Mouse (Mus musculus) cerebellum, adult 2 months (tissue): ENCODE data around the gene Atxn7l1. TPM values are rescaled to one million over a fixed set of nuclear protein-coding genes. Genes with fewer than 3 reads are reported as not detected.

Experiments used
- DNase-seq, 2 experiments: peaks; one replicate each; pipeline ENCODE4 v3.0.0; 2021
- H3K27ac ChIP-seq: fragments of 200-500 bp; 2 replicates; pipeline ENCODE4 v1.5.1; 2012; ENCODE audit warnings: low read length, control low read depth, inconsistent platforms; ENCODE audit not compliant: insufficient read depth
- H3K27me3 ChIP-seq: fragments of 200-500 bp; 2 replicates; pipeline ENCODE4 v1.6.1; 2012; ENCODE audit warnings: inconsistent platforms, mild to moderate bottlenecking, low read length, moderate library complexity; ENCODE audit not compliant: control insufficient read depth, insufficient read depth
- H3K4me1 ChIP-seq: fragments of 200-500 bp; 2 replicates; pipeline ENCODE4 v1.6.1; 2011; ENCODE audit warnings: low read length; ENCODE audit not compliant: control insufficient read depth, insufficient read depth
- H3K4me3 ChIP-seq: fragments of 200-500 bp; replicated peaks from 2 replicates; pipeline ENCODE3; 2011; ENCODE audit warnings: mild to moderate bottlenecking, low read depth, low read length, control low read depth; ENCODE audit not compliant: insufficient read depth
- CTCF ChIP-seq: fragments of 200-500 bp; IDR thresholded peaks from 2 replicates; pipeline ENCODE4 v1.5.1; 2011; ENCODE audit warnings: low read depth, mild to moderate bottlenecking, control low read depth, low read length, moderate library complexity, borderline replicate concordance; ENCODE audit not compliant: insufficient read depth
- POLR2A ChIP-seq: fragments of 200-500 bp; IDR thresholded peaks from 2 replicates; pipeline ENCODE4 v1.6.1; 2011; ENCODE audit warnings: low read length, control low read depth, borderline replicate concordance; ENCODE audit not compliant: insufficient read depth
- WGBS: fragments of 180-500 bp; shearing (Covaris S2); methylation state at CpG from one replicate; pipeline ENCODE4 v1.1.7; 2018; 5-methylcytosine and 5-hydroxymethylcytosine counted together
- polyA plus RNA-seq: library from polyadenylated mRNA; depleted of rRNA; stranded (reverse); fragments of >200 nt; gene quantifications from 2 replicates; pipeline ENCODE4 v1.2.3, GENCODE M21; 2012

Gene Atxn7l1
- polyA plus RNA-seq, 1 experiment, result 38.7 TPM

DNA sequence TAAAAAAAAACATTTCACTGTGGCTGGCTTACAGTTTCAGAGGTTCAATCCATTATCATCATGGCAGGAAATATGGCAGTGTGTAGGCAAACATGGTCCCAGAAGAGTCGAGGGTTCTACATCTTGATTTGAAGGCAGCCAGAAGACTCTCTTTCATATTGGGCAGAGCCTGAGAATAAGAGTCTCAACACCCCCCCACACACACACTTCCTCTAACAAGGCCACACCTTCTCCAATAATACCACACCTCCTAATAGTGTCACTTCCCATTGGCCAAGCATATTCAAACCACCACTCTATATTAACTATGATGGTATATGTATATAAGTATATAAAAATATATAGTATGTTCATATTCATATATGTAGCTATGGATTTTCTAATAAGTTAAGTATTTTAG lies 9.6 kb upstream of the Atxn7l1 start:
- no peaks in the 10 kb centered on the region for H3K27me3 ChIP-seq
- no peaks in the 10 kb centered on the region for H3K4me1 ChIP-seq
- H3K4me3 ChIP-seq, result no peak overlapping the region
- TF ChIP-seq CTCF (no peak), POLR2A (no peak)
- H3K27ac ChIP-seq, result no peak overlapping the region
- no peak for DNase-seq
- 94% methylated on average over 1 of the region's 1 CpGs for WGBS

DNA sequence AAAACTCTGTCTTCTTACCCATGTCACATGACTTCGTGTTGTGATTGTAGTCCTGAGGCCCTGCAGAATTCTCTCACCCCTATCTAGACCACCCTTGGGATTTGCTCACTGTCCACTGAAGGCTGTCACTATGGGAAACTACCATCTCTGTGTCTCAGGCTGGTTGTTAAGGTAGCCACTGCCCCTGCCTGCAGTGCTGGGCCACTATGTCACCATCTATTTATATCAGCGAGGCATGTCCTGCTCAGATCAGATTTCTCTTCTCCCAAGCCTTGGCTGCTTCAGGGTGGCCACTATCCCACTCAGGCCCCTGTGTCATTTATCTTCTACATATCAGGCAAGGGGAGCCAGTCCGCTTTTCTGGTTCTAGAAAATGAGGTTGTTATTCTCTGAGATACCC lies 8.4 kb upstream of the Atxn7l1 start:
- TF ChIP-seq POLR2A (no peak), CTCF (no peak)
- no peaks in the 10 kb centered on the region for H3K4me1 ChIP-seq
- H3K4me3 ChIP-seq, result no peak overlapping the region
- DNase-seq, result no peak
- H3K27me3 ChIP-seq, result no peaks in the 10 kb centered on the region
- WGBS, result 92% methylated on average over 3 of the region's 3 CpGs
- H3K27ac ChIP-seq, result no peak overlapping the region

DNA sequence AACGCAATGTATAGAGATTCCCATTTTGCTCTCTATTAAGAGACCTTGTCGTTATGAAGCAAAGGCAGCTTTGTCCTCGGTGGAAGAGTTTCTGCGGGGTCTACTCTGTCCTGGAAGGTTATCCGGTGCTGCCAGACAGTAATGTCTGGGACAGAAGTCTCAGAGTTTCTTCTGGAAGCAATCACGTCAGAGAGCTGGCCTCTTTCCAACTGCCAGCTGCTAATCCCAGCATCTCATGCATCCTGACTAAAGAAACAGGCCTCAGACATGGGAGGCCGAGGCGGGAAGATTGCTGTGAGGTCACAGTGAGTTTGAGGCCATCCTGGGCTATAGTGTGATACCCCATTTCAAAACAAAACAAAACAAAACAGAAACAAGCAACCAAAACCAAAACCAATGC lies 3.0 kb upstream of the Atxn7l1 start:
- Histone ChIP-seq H3K27me3 (no peaks in the 10 kb centered on the region), H3K4me3 (no peak overlapping the region), H3K4me1 (peaks cover 9% of the 10 kb centered on the region), H3K27ac (no peak overlapping the region)
- DNase-seq, result no peak
- WGBS, result 70% methylated on average over 8 of the region's 8 CpGs
- TF ChIP-seq CTCF, result no peak
- TF ChIP-seq POLR2A, result no peak

GRCm38 (mm10) chr12:33146622-33147433 lies 665 bp upstream of the Atxn7l1 start:
- Histone ChIP-seq H3K27me3 (no peaks in the 10 kb centered on the region), H3K4me3 (peak overlapping the region; percentile 57), H3K4me1 (peaks cover 9% of the 10 kb centered on the region), H3K27ac (no peak overlapping the region)
- TF ChIP-seq CTCF (no peak), POLR2A (no peak)
- no peak for DNase-seq
- WGBS, result 9% methylated on average over 29 of the region's 29 CpGs

DNA sequence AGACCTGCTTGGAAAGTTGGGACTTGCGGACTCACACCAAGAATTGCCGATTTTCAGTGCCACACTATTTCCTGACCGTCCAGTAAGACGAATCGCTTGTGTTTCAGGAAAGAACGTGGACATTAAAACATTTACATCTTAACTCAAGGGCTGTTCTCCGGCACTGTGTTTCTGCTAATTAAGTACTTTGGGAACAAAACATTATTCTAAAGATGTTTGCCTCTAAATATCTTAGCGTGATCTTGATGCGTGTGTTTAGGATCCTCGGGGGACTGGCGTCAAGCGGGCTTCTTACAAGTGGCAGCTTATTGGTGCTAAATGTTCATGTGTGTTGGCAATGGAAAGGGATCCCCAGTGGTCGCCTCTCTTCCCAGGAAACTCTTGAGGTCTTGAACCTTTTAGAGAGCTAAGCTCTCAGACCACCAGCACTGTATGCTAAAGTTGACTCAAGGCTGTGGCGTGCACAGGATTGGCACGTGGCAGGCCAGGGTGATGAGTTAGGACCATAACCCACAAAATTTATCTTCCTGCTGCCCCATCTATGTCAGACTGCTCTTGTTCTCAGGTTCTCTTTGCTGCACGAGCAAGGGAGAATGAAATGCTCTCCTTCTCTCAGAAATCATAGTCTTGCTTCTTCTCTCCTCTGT lies 2.2 kb downstream of the Atxn7l1 start:
- TF ChIP-seq POLR2A, result no peak
- TF ChIP-seq CTCF, result no peak
- Histone ChIP-seq H3K4me3 (no peak overlapping the region), H3K4me1 (peaks cover 14% of the 10 kb centered on the region), H3K27ac (no peak overlapping the region), H3K27me3 (no peaks in the 10 kb centered on the region)
- no peak for DNase-seq
- 96% methylated on average over 16 of the region's 16 CpGs for WGBS

GRCm38 (mm10) chr12:33153131-33153530 lies 5.6 kb downstream of the Atxn7l1 start:
- H3K27ac ChIP-seq, result no peak overlapping the region
- TF ChIP-seq POLR2A (no peak), CTCF (no peak)
- WGBS, result 86% methylated on average over 7 of the region's 7 CpGs
- H3K4me3 ChIP-seq, result no peak overlapping the region
- H3K27me3 ChIP-seq, result no peaks in the 10 kb centered on the region
- no peak for DNase-seq
- H3K4me1 ChIP-seq, result peaks cover 12% of the 10 kb centered on the region

DNA sequence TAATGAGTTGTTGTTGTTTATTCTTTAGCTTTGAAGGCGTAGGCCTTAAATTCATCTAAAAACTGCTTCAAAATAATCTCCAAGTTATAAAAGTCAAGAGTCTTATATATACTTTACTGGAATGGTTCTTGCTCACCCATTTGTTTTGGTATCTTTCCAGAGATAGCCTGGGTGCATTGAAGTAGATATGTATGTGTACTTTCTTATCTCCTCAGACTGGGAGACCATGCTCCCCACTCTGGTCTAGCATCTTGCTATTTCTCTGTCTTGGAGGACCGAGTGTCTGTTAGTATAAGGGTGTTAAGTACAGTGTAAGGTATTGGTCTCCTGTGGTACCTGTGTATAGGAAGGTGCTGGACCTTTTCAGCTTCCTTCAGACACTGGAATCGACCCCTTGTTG lies 6.4 kb downstream of the Atxn7l1 start:
- Histone ChIP-seq H3K4me1 (peaks cover 8% of the 10 kb centered on the region), H3K27me3 (no peaks in the 10 kb centered on the region), H3K4me3 (no peak overlapping the region), H3K27ac (no peak overlapping the region)
- 91% methylated on average over 3 of the region's 3 CpGs for WGBS
- no peak for TF ChIP-seq CTCF
- TF ChIP-seq POLR2A, result no peak
- DNase-seq, result no peak

GRCm38 (mm10) chr12:33154732-33155131 lies 7.2 kb downstream of the Atxn7l1 start:
- no peak overlapping the region for H3K4me3 ChIP-seq
- H3K4me1 ChIP-seq, result peaks cover 5% of the 10 kb centered on the region
- H3K27ac ChIP-seq, result no peak overlapping the region
- 79% methylated on average over 3 of the region's 3 CpGs for WGBS
- no peak for TF ChIP-seq POLR2A
- no peak for TF ChIP-seq CTCF
- no peak for DNase-seq
- H3K27me3 ChIP-seq, result no peaks in the 10 kb centered on the region
